Mouse (Mus musculus) frontal cortex, adult 2 months (tissue): ENCODE results near the gene Cenpb. TPM values are rescaled to one million over a fixed set of nuclear protein-coding genes. Genes with fewer than 3 reads are reported as not detected.
"Not testable (repeated sequence)": the region's sequence is repeated elsewhere in the genome, so short reads cannot be mapped to it uniquely, and the experiment has no call there.

ENCODE experiments used
- DNase-seq, 2 experiments: peaks; one replicate each; pipeline ENCODE4 v3.0.0; 2022; ENCODE audit warnings: low spot score in 1 of 2; ENCODE audit errors: extremely low spot score in 1 of 2
- polyA plus RNA-seq: library from polyadenylated mRNA; depleted of rRNA; stranded (reverse); fragments of >200 nt; gene quantifications from 2 replicates; pipeline ENCODE4 v1.2.3, GENCODE M21; 2012; rRNA removed

Gene Cenpb
- 73.7 and 79.6 TPM in 2 replicates for polyA plus RNA-seq

DNA sequence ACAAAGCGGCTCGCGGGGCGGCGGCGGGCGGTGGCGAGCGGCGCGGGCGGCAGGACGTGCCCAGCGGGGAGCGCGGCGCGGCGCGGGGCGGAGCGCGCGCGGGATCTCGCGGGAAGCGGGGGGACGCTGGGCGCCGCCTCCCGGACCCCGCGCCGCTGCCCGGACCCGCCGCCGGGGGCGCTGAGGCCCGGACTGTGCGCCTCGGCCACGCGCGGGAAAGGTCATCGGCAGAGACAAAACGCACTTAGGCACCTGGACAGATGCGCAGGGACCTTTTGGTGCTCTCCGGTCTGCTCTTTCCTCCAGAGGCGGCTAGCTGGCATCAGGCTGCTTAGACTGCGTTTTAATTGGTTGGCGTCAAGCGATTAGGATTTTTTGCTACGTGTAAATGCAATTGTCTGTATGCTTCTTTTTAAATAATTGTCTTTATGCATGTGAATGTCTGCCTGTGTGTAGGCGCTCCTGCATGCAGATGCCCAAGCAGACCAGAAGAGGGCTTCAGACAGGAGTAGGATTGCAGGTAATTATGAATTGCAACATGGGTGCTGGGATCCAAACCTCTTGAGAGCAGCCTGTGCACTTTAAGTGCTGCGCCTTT is at the start of gene Cenpb:
Gene Cenpb (minus strand): TSS at position 78 of the 598 bp plus-strand sequence.
- DNase-seq = peak; percentile 63 to 81

DNA sequence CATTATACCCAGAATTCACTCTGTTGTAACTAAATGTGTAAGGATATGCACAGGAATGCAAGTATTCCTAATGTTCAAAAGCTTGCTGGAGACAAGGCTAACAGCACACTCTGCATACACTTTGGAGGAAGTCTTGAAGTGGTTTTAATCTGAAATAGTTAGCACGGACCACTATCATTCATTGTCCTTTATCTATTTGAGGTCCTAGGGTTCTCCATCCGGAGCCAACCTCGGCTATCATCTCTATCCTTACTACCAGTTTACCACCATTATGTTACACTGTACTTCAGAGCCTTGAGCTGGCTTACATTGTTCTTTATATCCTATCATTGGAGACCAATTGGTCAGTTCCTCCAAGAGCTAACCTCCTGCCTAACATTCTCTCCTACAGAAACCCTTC is 47.4 kb upstream of the Cenpb start:
- DNase-seq = no peak

DNA sequence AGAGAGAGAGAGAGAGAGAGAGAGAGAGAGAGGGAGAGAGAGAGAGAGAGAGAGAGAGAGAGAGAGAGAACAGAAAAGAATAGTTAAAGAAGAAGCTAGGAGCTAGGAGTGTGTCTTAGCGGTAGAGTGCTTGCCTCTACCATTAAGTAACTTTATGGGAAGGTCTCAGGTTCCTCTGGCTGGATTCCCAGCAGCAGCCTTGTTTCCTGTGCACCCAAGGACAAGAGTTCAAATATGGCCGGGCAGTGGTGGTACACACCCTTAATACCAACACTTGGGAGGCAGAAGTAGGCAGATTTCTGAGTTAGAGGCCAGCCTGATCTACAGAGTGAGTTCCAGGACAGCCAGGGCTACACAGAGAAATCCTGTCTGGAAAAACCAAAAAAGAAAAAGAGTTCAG is 46.8 kb upstream of the Cenpb start:
- DNase-seq = not testable (repeated sequence)

DNA sequence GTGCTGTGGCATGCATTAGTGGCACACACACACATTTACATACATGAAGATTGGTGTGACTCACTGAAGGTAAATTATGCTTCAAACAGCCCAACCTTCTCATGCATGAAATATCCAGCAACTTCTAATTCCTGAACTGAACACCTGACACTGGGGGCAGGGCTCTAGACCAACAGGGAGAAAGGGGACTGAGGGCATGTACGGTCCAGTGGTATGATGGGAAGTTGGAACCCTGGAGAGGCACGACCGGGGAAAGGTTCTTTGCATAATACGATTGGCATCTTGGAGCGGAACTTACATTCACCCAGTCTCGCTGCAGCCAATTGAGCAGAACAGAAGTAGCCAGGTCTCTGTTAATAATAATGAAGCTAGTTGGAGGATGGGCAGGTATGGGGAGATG is 45.3 kb upstream of the Cenpb start:
- DNase-seq = no peak

DNA sequence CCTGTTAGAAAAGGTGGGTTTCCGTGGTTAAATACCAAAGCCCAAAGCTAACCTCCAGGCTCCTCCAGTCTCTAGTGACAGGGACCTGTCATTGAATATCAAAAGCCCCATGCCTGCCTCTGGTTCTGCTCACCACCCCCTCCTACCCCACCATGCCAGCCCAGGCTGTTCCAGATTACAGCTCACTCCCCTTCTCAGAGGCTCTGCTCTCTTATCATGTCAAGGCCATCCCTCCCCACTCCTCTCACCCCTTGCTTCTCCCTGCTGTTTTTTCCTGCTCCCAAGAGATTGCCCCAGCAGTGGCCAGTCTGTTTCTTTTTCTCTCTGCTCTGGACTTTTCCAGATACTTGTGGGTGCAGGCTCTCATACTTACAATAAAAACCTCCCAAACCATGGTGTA is 43.7 kb upstream of the Cenpb start:
- no peak for DNase-seq

DNA sequence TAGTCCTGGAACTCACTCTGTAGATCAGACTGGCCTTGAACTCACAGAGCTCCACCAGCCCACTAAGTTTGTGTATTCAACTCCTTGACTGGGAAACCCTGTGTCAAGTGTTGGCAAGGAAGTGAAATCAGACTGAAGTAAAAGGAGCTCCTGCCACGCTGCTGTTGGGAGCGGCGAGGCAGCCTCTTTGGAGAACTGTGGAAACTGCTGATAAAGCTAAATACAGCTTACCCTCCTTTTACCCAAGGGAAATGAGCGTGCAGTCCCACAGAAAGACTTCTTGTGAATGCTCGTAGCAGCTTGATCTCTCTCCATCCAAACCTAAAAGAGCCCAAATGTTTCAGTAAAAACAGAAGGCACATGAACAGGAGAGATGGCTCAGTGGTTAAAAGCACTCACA is 42.7 kb upstream of the Cenpb start:
- DNase-seq = no peak

DNA sequence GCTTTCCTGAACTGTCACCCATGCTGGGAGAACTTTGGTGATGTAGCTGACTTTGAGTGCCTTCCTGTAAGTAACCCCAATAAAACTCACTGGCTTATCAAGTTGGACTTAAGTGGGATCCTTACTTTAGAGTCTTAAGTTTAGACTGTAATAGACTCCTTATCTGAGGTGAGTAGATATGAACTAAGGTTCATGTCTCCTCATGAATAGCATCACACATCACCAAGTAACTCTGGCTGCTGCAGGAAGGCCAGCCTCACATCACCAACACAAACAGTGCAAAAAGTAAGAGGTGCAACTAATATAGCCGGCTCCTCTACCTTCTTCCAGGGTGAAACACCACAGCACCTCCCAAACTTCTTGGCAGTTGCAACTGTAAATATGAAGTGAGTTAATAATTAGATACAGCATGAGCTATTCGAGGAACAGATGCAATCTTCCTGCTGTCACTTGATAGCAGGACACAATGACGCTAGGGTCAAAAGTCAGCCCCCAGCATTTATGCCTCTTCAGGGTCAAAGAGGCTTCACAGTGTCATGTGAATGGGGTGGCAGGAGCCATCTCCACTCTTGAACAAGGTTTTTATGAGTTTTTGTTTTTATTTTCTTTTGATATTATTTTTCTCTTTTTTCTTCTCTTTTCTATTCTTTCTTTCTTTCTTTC is 42.1 kb upstream of the Cenpb start:
- no peak for DNase-seq

DNA sequence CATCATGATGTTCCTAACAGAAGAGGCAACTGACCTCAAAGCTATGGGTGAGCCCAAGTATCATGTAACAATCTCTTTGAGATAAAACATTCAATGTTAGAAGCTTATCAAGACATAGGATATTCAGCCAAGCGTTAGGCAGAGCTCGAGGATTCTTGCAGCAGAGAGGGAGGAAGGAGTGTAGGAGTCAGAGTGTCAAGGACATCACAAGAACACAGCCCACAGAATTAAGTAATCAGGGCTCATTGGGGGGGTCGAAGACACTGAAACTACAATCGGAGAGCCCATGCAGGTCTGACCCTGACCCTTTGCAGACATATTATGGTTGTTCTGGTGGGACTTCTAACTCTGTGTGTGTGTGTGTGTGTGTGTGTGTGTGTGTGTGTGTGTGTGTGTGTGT is 40.2 kb upstream of the Cenpb start:
- DNase-seq = no peak

DNA sequence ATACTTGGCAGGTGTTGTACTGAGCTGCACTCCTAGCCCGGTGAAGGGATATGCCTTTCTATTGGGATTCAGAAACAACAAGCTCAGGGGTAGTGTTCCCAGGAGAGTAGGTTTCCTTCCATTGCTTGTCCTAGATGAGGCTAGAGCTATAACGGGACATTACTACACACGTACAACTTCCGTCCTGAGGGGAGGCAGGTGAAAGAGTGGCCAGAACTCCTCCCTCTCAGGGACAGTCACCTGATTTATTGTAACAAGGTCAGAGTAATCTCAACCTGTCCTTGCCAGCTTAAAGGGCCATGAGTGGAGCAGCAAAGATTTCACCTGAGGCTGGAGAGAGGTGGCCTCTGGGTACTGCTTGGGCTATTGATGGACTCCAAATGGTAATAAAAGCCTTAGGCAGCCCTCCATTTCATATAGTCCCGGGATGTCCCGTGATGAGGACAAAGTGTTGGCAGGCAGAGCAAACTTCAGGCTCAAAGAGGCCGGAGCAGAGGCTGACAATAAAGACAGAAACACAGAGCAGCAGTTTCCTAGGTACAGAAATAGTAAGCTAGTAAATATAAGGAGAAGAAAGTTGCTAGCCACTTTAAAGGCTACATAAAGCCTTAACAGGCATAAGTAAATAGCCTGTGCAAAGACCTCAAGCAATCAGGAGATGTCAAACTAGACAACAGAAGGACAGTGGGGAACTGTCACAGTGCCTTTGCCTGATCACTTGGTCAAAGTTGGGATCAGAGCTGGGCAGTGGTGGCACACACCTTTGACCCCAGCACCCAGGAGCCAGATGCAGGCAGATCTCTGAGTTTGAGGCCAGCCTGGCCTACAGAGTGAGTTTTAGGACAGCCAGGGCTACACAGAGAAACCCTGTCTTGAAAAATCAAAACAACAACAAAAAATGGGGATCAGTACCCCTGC is 36.3 kb upstream of the Cenpb start:
- no peak for DNase-seq

DNA sequence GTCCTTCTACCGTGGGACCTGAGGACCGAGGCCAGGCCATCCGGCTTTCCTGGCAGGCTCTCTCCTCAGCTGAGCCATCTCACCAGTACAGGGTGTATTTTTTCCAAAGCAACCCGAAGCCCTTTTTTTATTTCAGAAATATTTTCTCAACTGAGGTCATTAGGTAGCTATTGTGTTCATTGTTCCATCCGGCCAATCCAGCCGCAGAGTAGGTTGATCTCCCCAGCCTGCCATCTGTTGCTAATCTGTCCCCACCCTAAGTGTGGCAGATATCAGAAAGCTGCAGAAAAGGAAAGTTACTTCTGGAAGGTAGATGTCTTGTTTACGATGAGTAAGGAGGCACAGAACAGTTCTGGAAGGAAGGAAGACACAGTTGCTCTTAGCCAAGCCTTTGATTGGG is 33.9 kb upstream of the Cenpb start:
- DNase-seq = no peak

DNA sequence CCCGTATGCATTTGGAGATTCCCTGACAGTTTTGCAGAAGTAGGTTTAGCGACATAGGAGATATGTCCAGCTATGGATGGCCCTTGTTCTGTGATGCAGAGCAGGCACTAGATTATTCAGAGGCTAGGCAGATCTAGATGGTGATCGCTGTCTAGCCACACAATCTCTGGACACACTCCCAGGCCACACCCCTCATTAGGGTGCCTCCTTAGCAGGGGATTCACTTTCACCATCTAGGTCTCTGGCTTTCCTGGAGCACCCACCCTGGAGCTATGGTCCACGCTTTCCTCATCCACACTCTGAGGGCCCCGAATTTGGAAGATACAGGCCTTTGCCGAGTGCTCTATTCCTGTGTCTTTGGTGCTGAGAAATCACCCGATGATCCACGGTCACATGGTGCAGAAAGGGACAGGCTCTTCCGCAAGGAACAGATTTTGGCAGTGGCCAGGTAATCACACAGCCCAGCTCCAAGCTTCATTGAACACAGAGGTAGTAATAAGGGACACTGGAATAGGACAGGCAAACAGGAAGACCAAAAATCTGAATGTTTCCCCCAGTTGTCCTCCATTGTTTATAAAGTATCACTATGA is 31.3 kb upstream of the Cenpb start:
- no peak for DNase-seq

DNA sequence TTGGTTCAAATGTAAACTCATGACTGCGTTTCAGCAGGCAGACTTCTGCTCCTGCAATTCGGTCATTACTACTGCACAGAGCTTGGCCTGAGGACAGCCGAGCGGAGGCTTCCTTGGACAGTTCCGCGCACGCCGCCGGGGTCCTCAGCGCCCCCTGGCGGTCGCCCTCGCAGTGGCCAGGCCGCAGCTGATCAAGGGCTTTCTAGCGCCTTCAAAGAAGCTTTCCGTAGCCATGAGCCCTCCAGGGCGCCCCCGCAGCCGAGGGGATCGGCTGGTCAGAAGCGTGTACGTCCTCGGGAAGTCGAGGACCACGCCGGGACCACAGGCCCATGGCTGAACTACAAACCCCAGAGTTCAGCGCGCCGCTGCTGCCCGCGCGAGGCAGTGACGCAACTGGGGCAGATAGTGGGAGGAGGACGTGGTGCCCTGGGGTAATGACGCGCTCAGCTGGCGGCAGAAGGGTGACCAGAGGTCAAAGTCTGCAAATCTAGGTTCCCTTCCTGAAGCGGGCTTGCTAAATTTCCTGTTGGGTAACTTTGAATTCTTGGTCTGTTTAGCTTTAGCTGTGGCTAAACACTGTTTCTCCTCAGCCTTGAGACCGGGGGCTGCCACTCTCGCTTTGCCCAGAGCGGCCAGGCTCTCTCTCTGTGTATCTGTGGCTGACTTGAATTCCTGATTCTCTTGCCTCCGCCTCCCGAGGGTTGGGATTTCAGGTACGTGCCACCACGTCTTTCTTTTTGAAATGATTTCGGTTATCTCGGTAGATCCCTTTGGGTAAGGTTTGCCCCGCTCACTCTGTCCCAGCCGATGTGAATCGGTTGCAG is 30.3 kb upstream of the Cenpb start:
- peak; percentile 88 to 95 for DNase-seq

DNA sequence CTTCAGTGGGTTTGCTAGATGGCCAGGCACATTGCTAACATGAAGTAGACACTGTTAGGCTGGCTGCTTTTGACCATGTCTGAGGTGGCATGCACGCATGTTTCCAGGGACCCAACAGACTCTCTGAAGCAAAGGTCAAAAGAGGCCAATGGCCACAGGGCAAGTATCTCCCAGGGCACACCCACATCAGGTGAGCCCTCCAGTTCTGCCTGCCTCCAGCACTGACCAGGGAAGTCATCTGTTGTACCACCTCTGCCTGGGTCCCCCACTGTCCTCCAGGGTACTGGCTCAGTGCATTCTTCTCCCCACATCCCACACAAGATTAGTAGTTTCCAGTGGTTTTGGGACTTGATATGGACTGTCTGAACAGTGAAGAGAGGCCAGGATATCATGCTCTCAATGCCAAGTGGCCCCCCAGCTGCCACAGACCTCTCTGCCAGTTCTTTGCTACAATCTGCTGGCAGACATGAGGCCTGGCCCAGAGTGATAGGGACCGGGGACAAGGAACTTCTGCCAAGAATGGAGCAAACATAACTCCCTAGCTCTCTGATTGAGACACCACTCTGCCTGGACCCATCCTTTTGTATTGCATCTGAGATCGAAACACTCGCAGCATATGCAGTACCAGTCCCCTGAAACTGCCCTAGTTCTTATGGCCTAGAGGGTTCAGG is 29.4 kb upstream of the Cenpb start:
- no peak for DNase-seq

DNA sequence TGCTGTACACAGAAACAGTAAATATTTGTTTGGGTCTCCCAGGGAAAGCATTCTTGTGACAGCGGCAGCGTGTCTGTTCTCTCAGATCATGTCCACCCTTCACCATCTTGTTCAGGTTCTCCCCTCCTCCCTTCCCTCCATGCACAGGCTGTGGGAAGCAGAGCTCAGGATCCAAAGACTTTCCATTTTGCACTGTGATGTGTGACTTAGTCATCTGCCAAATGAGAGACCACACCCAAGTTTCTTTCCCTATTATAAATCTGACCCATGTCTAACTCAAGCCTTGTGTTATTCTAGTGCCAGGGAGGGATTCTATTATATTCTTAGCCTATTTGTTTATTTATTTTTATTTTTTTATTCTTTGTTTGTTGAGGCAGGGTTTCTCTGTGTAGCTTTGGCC is 28.5 kb upstream of the Cenpb start:
- no peak for DNase-seq

DNA sequence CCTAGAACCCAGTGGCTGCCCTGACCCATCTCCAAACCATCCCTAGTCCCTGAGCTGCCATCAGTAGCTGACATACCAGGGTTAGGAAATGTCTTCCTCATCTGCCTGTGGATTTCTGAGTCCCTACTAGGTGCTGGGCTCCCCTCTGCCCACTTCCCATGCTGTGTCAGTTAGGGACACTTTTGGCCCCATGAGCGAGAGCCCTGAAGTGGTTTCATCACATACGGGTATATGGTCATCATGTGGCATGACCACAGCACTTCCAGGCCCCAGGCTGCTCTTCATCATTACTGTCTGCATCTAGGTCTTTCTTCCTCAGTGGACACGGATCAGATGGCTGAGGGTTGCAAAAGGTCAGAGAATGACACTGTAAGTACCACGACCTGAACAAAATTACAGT is 26.9 kb upstream of the Cenpb start, which contains the start of gene Ap5s1:
Gene Ap5s1 (plus strand): TSS at position 301 of the 400 bp plus-strand sequence.
- DNase-seq = no peak

DNA sequence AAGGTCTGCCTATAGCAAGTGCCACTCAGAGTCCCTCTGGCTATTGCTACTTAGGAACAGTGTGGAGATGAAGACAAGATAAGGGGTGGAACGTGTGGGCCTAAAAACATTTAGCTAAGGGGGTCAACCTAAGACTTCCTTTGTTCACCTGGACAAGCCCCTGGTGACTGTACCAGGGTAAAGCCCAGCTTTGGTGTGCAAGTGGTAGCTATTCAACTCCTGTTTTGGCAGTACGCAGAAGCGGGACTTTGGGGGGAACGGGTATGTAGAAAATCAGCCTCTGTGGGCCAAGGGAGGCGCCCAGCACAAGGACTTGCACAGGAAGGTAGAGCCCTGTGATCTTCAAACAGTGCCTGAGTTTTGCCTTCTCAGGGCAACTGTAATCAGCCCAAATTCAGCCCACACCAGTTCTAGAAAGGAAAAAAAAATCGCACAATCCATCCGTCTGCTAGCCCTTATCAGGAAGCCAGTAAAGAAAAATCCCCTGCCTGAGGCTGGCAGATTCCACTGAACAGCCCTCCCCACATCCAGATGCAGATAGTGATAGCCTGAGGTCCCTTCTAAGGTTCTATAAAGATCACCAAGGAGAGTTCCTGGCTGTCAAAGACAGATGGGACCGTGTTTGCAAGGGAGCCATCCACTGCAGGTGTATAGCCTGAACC is 25.8 kb upstream of the Cenpb start:
- no peak for DNase-seq

DNA sequence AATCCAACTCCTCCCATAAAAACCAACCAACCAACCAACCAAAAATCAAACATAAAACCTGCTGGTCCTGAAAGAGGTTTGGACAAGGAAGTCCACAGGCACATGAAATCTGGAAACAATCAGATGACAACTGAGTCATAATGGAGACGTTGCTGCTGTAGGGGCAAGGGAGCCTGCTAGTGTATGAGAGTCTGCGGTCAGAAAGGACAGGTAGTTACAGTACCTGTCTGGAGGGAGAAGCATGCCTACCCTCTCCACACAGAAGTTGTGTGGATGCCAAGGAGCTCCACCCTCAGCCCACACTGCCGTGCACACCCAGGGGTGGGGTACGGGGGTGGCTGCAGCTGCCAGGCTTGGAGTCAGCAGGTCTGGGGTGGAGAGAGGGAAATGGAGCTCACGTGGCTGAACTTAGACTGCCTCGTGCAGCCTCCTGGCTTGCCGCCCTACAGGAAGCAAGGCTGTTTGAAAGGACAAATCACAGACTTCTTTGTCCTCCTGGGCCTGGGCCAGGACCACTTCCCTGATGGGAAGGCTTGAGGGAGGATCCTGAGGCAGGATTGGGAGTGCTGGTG is 24.6 kb upstream of the Cenpb start:
- peak; percentile 82 to 90 for DNase-seq

DNA sequence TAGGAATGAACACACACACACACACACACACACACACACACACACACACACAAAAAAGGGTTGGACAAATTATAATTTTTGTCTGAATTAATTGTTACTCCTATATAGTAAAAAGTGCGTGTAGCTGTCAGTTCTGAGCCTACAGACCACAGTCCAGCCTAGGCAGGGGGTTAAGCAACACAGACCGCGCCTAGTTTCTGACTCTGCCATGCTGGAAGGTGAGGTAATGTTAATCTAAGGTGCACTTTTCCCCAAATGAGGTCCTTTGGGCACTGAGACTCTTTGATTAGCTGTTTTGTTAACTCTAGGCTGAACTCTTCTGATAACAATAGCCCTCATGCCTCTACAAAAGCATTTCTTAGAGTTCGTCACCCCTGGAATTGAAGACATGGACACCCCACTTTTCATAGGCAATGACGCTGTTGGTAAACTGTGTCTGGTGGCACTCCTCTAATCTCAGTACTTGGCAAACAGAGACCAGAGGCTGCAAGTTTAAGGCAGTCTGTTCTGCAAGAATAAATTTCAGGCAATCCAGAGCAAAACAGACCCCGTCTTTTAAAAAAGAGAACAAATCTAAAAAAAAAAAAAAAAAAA is 24.0 kb upstream of the Cenpb start:
- DNase-seq = no peak
